Mouse (Mus musculus): Measurements from ENCODE around the gene Trim62.

- TF ChIP-seq CTCF (IDR thresholded peaks at IDR 0.05; ENCODE audit: borderline replicate concordance, insufficient read depth, low read length) (no peak), POLR2A (IDR thresholded peaks at IDR 0.05; ENCODE audit: low read depth, low read length) (no peak)
These were observed 5.1 kb downstream of the Trim62 start for GRCm38 (mm10) chr4:128888436-128888990.
